Mouse (Mus musculus) midbrain, embryonic 16.5 days (tissue): ENCODE measurements at regions not wholly inside any gene's neighbourhood (a gene's known extent, or its start where the extent isn't known, plus 50 kb on each side); places are given as distances from the start of the nearest gene placed in this dataset.
A peak's percentile ranks its signal among the peaks of the same experiment; 100 is the strongest.

Source experiments
- ATAC-seq: fragments of 200-750 bp; cut with Nextera tagmentation; 2 replicates; pipeline ENCODE4 v1.8.0; 2017; ENCODE audit warnings: moderate TSS enrichment
- H3K27ac ChIP-seq: fragments of 300-500 bp; sonication (generic); 2 replicates; pipeline ENCODE4 v1.5.1; 2014; ENCODE audit warnings: mild to moderate bottlenecking, low read length, mixed read lengths
- H3K27me3 ChIP-seq: fragments of 300-500 bp; sonication (generic); 2 replicates; pipeline ENCODE4 v1.6.1; 2014; ENCODE audit warnings: low read depth, low read length, mixed read lengths; ENCODE audit not compliant: control insufficient read depth, insufficient read depth
- H3K36me3 ChIP-seq: fragments of 300-500 bp; sonication (generic); 2 replicates; pipeline ENCODE4 v1.6.1; 2014; ENCODE audit warnings: mild to moderate bottlenecking, low read length, moderate library complexity, mixed read lengths; ENCODE audit not compliant: control insufficient read depth, insufficient read depth
- H3K4me1 ChIP-seq: fragments of 300-500 bp; sonication (generic); 2 replicates; pipeline ENCODE4 v1.6.1; 2014; ENCODE audit warnings: mild to moderate bottlenecking, low read length, mixed read lengths; ENCODE audit not compliant: control insufficient read depth, insufficient read depth
- H3K4me2 ChIP-seq: fragments of 300-500 bp; sonication (generic); 2 replicates; pipeline ENCODE4 v1.6.1; 2014; ENCODE audit warnings: mild to moderate bottlenecking, low read length, mixed read lengths
- H3K4me3 ChIP-seq: fragments of 300-500 bp; sonication (generic); 2 replicates; pipeline ENCODE4 v1.5.1; 2014; ENCODE audit warnings: low read depth, mild to moderate bottlenecking, low read length, moderate library complexity, mixed read lengths
- H3K9ac ChIP-seq: fragments of 300-500 bp; sonication (generic); 2 replicates; pipeline ENCODE4 v1.6.1; 2014; ENCODE audit warnings: low read depth, low read length, mixed read lengths
- H3K9me3 ChIP-seq: fragments of 300-500 bp; sonication (generic); replicated peaks from 2 replicates; pipeline ENCODE4 v1.6.1; 2014; ENCODE audit warnings: mild to moderate bottlenecking, low read length, mixed read lengths; ENCODE audit not compliant: control insufficient read depth, poor library complexity, severe bottlenecking
- WGBS: fragments of 180-500 bp; shearing (Covaris S2); extraction: QIAGEN DNeasy Blood & Tissue Kit; methylation state at CpG from one replicate; pipeline ENCODE4 v1.1.7; 2014; 5-methylcytosine and 5-hydroxymethylcytosine counted together

- H3K36me3 ChIP-seq, result no peaks in the 10 kb centered on the region
- WGBS, result 19% methylated on average over 8 of the region's 8 CpGs
- H3K4me3 ChIP-seq, result no peak overlapping the region
- no peaks in the 10 kb centered on the region for H3K9me3 ChIP-seq
- no peak overlapping the region for H3K27ac ChIP-seq
- 0 out of 2 replicates have a peak, but pooled peaks have one; percentile 61 for ATAC-seq
- peaks cover 7% of the 10 kb centered on the region for H3K4me1 ChIP-seq
- no peak overlapping the region for H3K9ac ChIP-seq
- no peak overlapping the region; the same call in 1 of the 2 replicates for H3K4me2 ChIP-seq
- no peaks in the 10 kb centered on the region for H3K27me3 ChIP-seq
These were observed 173.9 kb downstream of the Cand1 start for GRCm38 (mm10) chr10:119065974-119066373.

GRCm38 (mm10) chr10:119065133-119065817, 174.6 kb downstream of the Cand1 start:
- ATAC-seq, result peak; percentile 93
- no peaks in the 10 kb centered on the region for H3K27me3 ChIP-seq
- no peaks in the 10 kb centered on the region for H3K36me3 ChIP-seq
- peaks cover 7% of the 10 kb centered on the region for H3K4me1 ChIP-seq
- H3K4me2 ChIP-seq, result peak overlapping the region; percentile 39
- peak overlapping the region; percentile 17; the same call in 1 of the 2 replicates for H3K9ac ChIP-seq
- no peak overlapping the region for H3K4me3 ChIP-seq
- 30% methylated on average over 23 of the region's 23 CpGs for WGBS
- no peaks in the 10 kb centered on the region for H3K9me3 ChIP-seq
- H3K27ac ChIP-seq, result 0 out of 2 replicates have a peak overlapping the region, but pooled peaks have one; percentile 33

GRCm38 (mm10) chr10:119064218-119064617, 175.6 kb downstream of the Cand1 start:
- Histone ChIP-seq H3K4me2 (no peak overlapping the region), H3K27ac (no peak overlapping the region), H3K4me1 (peaks cover 7% of the 10 kb centered on the region), H3K9ac (no peak overlapping the region), H3K4me3 (no peak overlapping the region), H3K36me3 (no peaks in the 10 kb centered on the region), H3K9me3 (no peaks in the 10 kb centered on the region), H3K27me3 (no peaks in the 10 kb centered on the region)
- ATAC-seq, result peak; percentile 27; the same call in 1 of the 2 replicates
- WGBS, result 72% methylated on average over 12 of the region's 12 CpGs

GRCm38 (mm10) chr10:119063209-119063699, 176.6 kb downstream of the Cand1 start:
- Histone ChIP-seq H3K27me3 (no peaks in the 10 kb centered on the region), H3K4me3 (no peak overlapping the region), H3K4me1 (peaks cover 7% of the 10 kb centered on the region), H3K36me3 (no peaks in the 10 kb centered on the region), H3K27ac (no peak overlapping the region), H3K9me3 (no peaks in the 10 kb centered on the region), H3K9ac (no peak overlapping the region), H3K4me2 (no peak overlapping the region)
- 89% methylated on average over 14 of the region's 14 CpGs for WGBS
- ATAC-seq, result no peak

- Histone ChIP-seq H3K27me3 (no peaks in the 10 kb centered on the region), H3K27ac (no peak overlapping the region), H3K4me3 (no peak overlapping the region), H3K36me3 (no peaks in the 10 kb centered on the region), H3K4me1 (peaks cover 7% of the 10 kb centered on the region), H3K4me2 (no peak overlapping the region), H3K9ac (no peak overlapping the region), H3K9me3 (no peaks in the 10 kb centered on the region)
- no peak for ATAC-seq
- WGBS, result 88% methylated on average over 13 of the region's 13 CpGs
These were observed 177.8 kb downstream of the Cand1 start for GRCm38 (mm10) chr10:119061958-119062599.

- Histone ChIP-seq H3K27me3 (no peaks in the 10 kb centered on the region), H3K9ac (no peak overlapping the region), H3K36me3 (no peaks in the 10 kb centered on the region), H3K9me3 (no peaks in the 10 kb centered on the region), H3K4me1 (peaks cover 7% of the 10 kb centered on the region), H3K27ac (no peak overlapping the region), H3K4me3 (no peak overlapping the region), H3K4me2 (no peak overlapping the region)
- no peak for ATAC-seq
- 84% methylated on average over 8 of the region's 8 CpGs for WGBS
These were observed 178.5 kb downstream of the Cand1 start for GRCm38 (mm10) chr10:119061349-119061850.

- Histone ChIP-seq H3K4me1 (no peaks in the 10 kb centered on the region; the same call in 1 of the 2 replicates), H3K9me3 (no peaks in the 10 kb centered on the region), H3K27me3 (no peaks in the 10 kb centered on the region), H3K4me3 (no peak overlapping the region), H3K4me2 (no peak overlapping the region), H3K9ac (no peak overlapping the region), H3K36me3 (no peaks in the 10 kb centered on the region), H3K27ac (no peak overlapping the region)
- ATAC-seq, result no peak
- 89% methylated on average over 10 of the region's 10 CpGs for WGBS
These were observed 181.3 kb downstream of the Cand1 start for GRCm38 (mm10) chr10:119058493-119059020.

GRCm38 (mm10) chr10:119055199-119055785, 184.6 kb downstream of the Cand1 start:
- Histone ChIP-seq H3K4me2 (no peak overlapping the region), H3K27ac (no peak overlapping the region), H3K9ac (no peak overlapping the region), H3K36me3 (no peaks in the 10 kb centered on the region), H3K4me1 (peaks cover 2% of the 10 kb centered on the region; the same call in 1 of the 2 replicates), H3K9me3 (no peaks in the 10 kb centered on the region), H3K4me3 (no peak overlapping the region), H3K27me3 (no peaks in the 10 kb centered on the region)
- peak; percentile 73 for ATAC-seq
- 57% methylated on average over 13 of the region's 13 CpGs for WGBS
